Mouse (Mus musculus) heart, embryonic 16.5 days (tissue): ENCODE data around the gene Adamtsl5. TPM values are rescaled to one million over a fixed set of nuclear protein-coding genes. Genes with fewer than 3 reads are reported as not detected.

Experiments
- microRNA-seq: library from miRNA; unstranded; fragments of <30 nt; microRNA quantifications from one replicate; pipeline ENCODE4, GENCODE M21; 2017
- polyA plus RNA-seq: library from polyadenylated mRNA; unstranded; fragments of >200 nt; fragmentation: Nextera tagmentation; extraction: Ambion mirVana; gene quantifications from 2 replicates; pipeline ENCODE4 v1.2.1, GENCODE M21; 2015

Adamtsl5 gene
- polyA plus RNA-seq, 1 experiment from 2014 or later: 16.0 TPM

Small RNAs within 50 kb of the gene (microRNA-seq; reads per million reads assigned to microRNA genes)
- not detected for gene Gm22721

Other genes with a start within 250 kb of the Adamtsl5 start
- 11.7 and 13.5 TPM in 2 replicates for gene Sbno2, start 242.8 kb downstream of the Adamtsl5 start, polyA plus RNA-seq
- 13.8 and 15.3 TPM in 2 replicates for gene Stk11, start 232.6 kb downstream of the Adamtsl5 start, polyA plus RNA-seq
- 1,107 and 1,132 TPM in 2 replicates for gene Atp5d, start 209.8 kb downstream of the Adamtsl5 start, polyA plus RNA-seq
- gene Cbarp, start 207.6 kb downstream of the Adamtsl5 start, polyA plus RNA-seq: 2.5 TPM in 2 replicates
- 10.3 and 13.0 TPM in 2 replicates for gene Midn, start 200.1 kb downstream of the Adamtsl5 start, polyA plus RNA-seq
- gene Cirbp, start 182.4 kb downstream of the Adamtsl5 start, polyA plus RNA-seq: 85.3 and 87.6 TPM in 2 replicates
- gene 1600002K03Rik, start 175.5 kb downstream of the Adamtsl5 start, polyA plus RNA-seq: 9.7 and 10.7 TPM in 2 replicates
- 6.0 and 6.8 TPM in 2 replicates for gene Efna2, start 168.9 kb downstream of the Adamtsl5 start, polyA plus RNA-seq
- 31.9 and 40.1 TPM in 2 replicates for gene Mum1, start 122.0 kb downstream of the Adamtsl5 start, polyA plus RNA-seq
- gene Ndufs7, start 99.3 kb downstream of the Adamtsl5 start, polyA plus RNA-seq: 596 and 743 TPM in 2 replicates
- 50.3 and 51.6 TPM in 2 replicates for gene Gamt, start 87.4 kb downstream of the Adamtsl5 start, polyA plus RNA-seq
- gene Dazap1, start 86.9 kb downstream of the Adamtsl5 start, polyA plus RNA-seq: 30.7 and 33.9 TPM in 2 replicates
- 536 and 549 TPM in 2 replicates for gene Rps15, start 56.0 kb downstream of the Adamtsl5 start, polyA plus RNA-seq
- 1.5 TPM in 2 replicates for gene Apc2, start 52.4 kb downstream of the Adamtsl5 start, polyA plus RNA-seq
- 33.5 and 35.8 TPM in 2 replicates for gene 2310011J03Rik, start 27.9 kb downstream of the Adamtsl5 start, polyA plus RNA-seq
- gene Pcsk4, start 18.9 kb downstream of the Adamtsl5 start, polyA plus RNA-seq: 1.6 and 1.9 TPM in 2 replicates
- 1.8 and 2.6 TPM in 2 replicates for gene Reep6, start 18.5 kb downstream of the Adamtsl5 start, polyA plus RNA-seq
- 0.07 and 0.14 TPM in 2 replicates for gene Plk5, start 8.0 kb upstream of the Adamtsl5 start, polyA plus RNA-seq
- gene Mex3d, start 39.2 kb upstream of the Adamtsl5 start, polyA plus RNA-seq: 2.8 TPM in 2 replicates
- 136 and 155 TPM in 2 replicates for gene Mbd3, start 51.1 kb upstream of the Adamtsl5 start, polyA plus RNA-seq
- gene Uqcr11, start 58.4 kb upstream of the Adamtsl5 start, polyA plus RNA-seq: 1,492 and 1,877 TPM in 2 replicates
- gene Tcf3, start 85.2 kb upstream of the Adamtsl5 start, polyA plus RNA-seq: 41.9 and 47.0 TPM in 2 replicates
- gene Onecut3, start 146.4 kb upstream of the Adamtsl5 start, polyA plus RNA-seq: not detected in 2 replicates
- 0.03 and 0.04 TPM in 2 replicates for gene Atp8b3, start 190.7 kb upstream of the Adamtsl5 start, polyA plus RNA-seq
- gene Rexo1, start 213.1 kb upstream of the Adamtsl5 start, polyA plus RNA-seq: 15.0 and 16.5 TPM in 2 replicates
- 5.8 and 6.0 TPM in 2 replicates for gene Klf16, start 228.9 kb upstream of the Adamtsl5 start, polyA plus RNA-seq
- gene Abhd17a, start 241.9 kb upstream of the Adamtsl5 start, polyA plus RNA-seq: 79.5 and 91.7 TPM in 2 replicates